Mouse (Mus musculus) testis, adult 2 months (tissue): ENCODE data around the gene Bex6.

Experiments used
- CTCF ChIP-seq: fragments of 200-500 bp; IDR thresholded peaks from 2 replicates; pipeline ENCODE4 v1.5.1; 2012; ENCODE audit warnings: low read depth, mild to moderate bottlenecking, inconsistent platforms, low read length, moderate library complexity; ENCODE audit not compliant: control insufficient read depth, insufficient read depth, insufficient replicate concordance
- POLR2A ChIP-seq: fragments of 200-500 bp; IDR thresholded peaks from 2 replicates; pipeline ENCODE4 v1.6.1; 2012; ENCODE audit warnings: low read depth, mild to moderate bottlenecking, inconsistent platforms, low read length, moderate library complexity; ENCODE audit not compliant: control insufficient read depth

GRCm38 (mm10) chr16:32156719-32157118 is 22.9 kb upstream of the Bex6 start:
- no peak for TF ChIP-seq CTCF
- TF ChIP-seq POLR2A: no peak
